Mouse (Mus musculus) myocyte (in vitro differentiated cells): ENCODE measurements around the gene Pcgf3.

Experiments used
- E2F4 ChIP-seq: IDR thresholded peaks from one replicate; pipeline ENCODE4 v1.6.1; 2011; ENCODE audit warnings: mild to moderate bottlenecking, control low read depth, moderate library complexity; ENCODE audit not compliant: insufficient read depth
- MAX ChIP-seq: IDR thresholded peaks from one replicate; pipeline ENCODE4 v1.6.1; 2011; ENCODE audit warnings: low read depth, mild to moderate bottlenecking, control low read depth
- MYOD1 ChIP-seq, 3 experiments: IDR thresholded peaks; one replicate each; pipeline ENCODE4 v1.6.1; 2011; ENCODE audit warnings: control low read depth in 2 of 3, low read depth in 2 of 3, mild to moderate bottlenecking in 2 of 3, moderate library complexity in 1 of 3; ENCODE audit not compliant: insufficient read length in 2 of 3, control insufficient read depth in 1 of 3
- POLR2A ChIP-seq: IDR thresholded peaks from one replicate; pipeline ENCODE4 v1.6.1; 2011; ENCODE audit warnings: low read depth, mild to moderate bottlenecking, control low read depth, moderate library complexity; ENCODE audit not compliant: insufficient read length
- TCF12 ChIP-seq: IDR thresholded peaks from one replicate; pipeline ENCODE4 v1.6.1; 2011; ENCODE audit warnings: mild to moderate bottlenecking, control low read depth; ENCODE audit not compliant: poor library complexity, insufficient read depth, severe bottlenecking

GRCm38 (mm10) chr5:108502286-108502685 lies 41.3 kb downstream of the Pcgf3 start:
- TF ChIP-seq POLR2A, result no peak
- no peak for TF ChIP-seq E2F4
- no peak for TF ChIP-seq MYOD1 (IDR thresholded peaks at IDR 0.05; ENCODE audit: control insufficient read depth in 1 of 3, insufficient read length in 2 of 3, low read depth in 2 of 3)
- TF ChIP-seq MAX, result no peak
- no peak for TF ChIP-seq TCF12
